Mouse (Mus musculus) ES-E14 (cell line): ENCODE results near the gene Ak7. TPM values are rescaled to one million over a fixed set of nuclear protein-coding genes. Genes with fewer than 3 reads are reported as not detected.

Experiments used
- DNase-seq: peaks from one replicate; pipeline ENCODE4 v3.0.0-alpha.2; 2013; ENCODE audit warnings: low read depth, low spot score
- H3K27ac ChIP-seq: 2 replicates; pipeline ENCODE4 v1.5.1; 2012; ENCODE audit warnings: low read depth, mild to moderate bottlenecking, low read length, moderate library complexity, mixed read lengths; ENCODE audit not compliant: poor library complexity, insufficient read depth, severe bottlenecking
- H3K36me3 ChIP-seq: 2 replicates; pipeline ENCODE4 v1.6.1; 2012; ENCODE audit warnings: mild to moderate bottlenecking, low read length, moderate library complexity, mixed read lengths; ENCODE audit not compliant: control insufficient read depth, poor library complexity, insufficient read depth, severe bottlenecking
- H3K4me1 ChIP-seq, 2 experiments: fragments of 150-350 bp in 1 of 2; sonication (generic) in 1 of 2; 2 replicates each; pipeline ENCODE4 v1.6.1; 2012; ENCODE audit warnings: low read length in 2 of 2, mild to moderate bottlenecking in 1 of 2, mixed read lengths in 1 of 2; ENCODE audit not compliant: control insufficient read depth in 2 of 2, insufficient read depth in 2 of 2, poor library complexity in 1 of 2
- H3K4me3 ChIP-seq, 2 experiments: fragments of 150-350 bp in 1 of 2; sonication (generic) in 1 of 2; 2 replicates each; pipeline ENCODE4 v1.5.1; 2012; ENCODE audit warnings: low read length in 2 of 2, low read depth in 1 of 2, mild to moderate bottlenecking in 1 of 2, mixed read lengths in 1 of 2; ENCODE audit not compliant: insufficient read depth in 1 of 2, poor library complexity in 1 of 2, severe bottlenecking in 1 of 2
- H3K9ac ChIP-seq: 2 replicates; pipeline ENCODE4 v1.6.1; 2012; ENCODE audit warnings: low read depth, mild to moderate bottlenecking, low read length, mixed read lengths; ENCODE audit not compliant: poor library complexity, insufficient read depth, severe bottlenecking
- H3K9me3 ChIP-seq: fragments of 150-350 bp; sonication (generic); 2 replicates; pipeline ENCODE4 v1.6.1; 2012; ENCODE audit warnings: low read depth, mild to moderate bottlenecking, low read length; ENCODE audit not compliant: control insufficient read depth, insufficient read depth
- CHD2 ChIP-seq: IDR thresholded peaks from 2 replicates; pipeline ENCODE4 v1.6.1; 2014; ENCODE audit warnings: mild to moderate bottlenecking, low read depth, low read length, inconsistent platforms
- HCFC1 ChIP-seq: IDR thresholded peaks from 2 replicates; pipeline ENCODE4 v1.6.1; 2012; ENCODE audit warnings: low read length, inconsistent platforms, borderline replicate concordance; ENCODE audit not compliant: insufficient read depth
- MAFK ChIP-seq: IDR thresholded peaks from 2 replicates; pipeline ENCODE4 v1.6.1; 2014; ENCODE audit warnings: mild to moderate bottlenecking, low read depth, low read length, inconsistent platforms; ENCODE audit not compliant: insufficient read depth
- ZC3H11A ChIP-seq: IDR thresholded peaks from 2 replicates; pipeline ENCODE4 v1.6.1; 2012; ENCODE audit warnings: low read depth, mild to moderate bottlenecking, inconsistent platforms, low read length, borderline replicate concordance
- ZNF384 ChIP-seq: IDR thresholded peaks from 2 replicates; pipeline ENCODE4 v1.6.1; 2012; ENCODE audit warnings: low read depth, low read length, inconsistent platforms
- in situ Hi-C, 2 experiments: fragments of 600-800 bp; cut with MboI; formaldehyde crosslinking; loops; one replicate each; pipeline ENCODE4 v1.15.1; 2025; ENCODE audit warnings: low sequenced_read_pairs in 2 of 2, inconsistent platforms in 1 of 2; ENCODE audit not compliant: unreplicated experiment in 2 of 2
- total RNA-seq: library from RNA; depleted of rRNA; stranded (reverse); fragments of 300-350 nt; gene quantifications from 2 replicates; pipeline ENCODE4 v1.2.3, GENCODE M21; 2012

The Ak7 gene
- total RNA-seq, 1 experiment, result 6.5 TPM

DNA sequence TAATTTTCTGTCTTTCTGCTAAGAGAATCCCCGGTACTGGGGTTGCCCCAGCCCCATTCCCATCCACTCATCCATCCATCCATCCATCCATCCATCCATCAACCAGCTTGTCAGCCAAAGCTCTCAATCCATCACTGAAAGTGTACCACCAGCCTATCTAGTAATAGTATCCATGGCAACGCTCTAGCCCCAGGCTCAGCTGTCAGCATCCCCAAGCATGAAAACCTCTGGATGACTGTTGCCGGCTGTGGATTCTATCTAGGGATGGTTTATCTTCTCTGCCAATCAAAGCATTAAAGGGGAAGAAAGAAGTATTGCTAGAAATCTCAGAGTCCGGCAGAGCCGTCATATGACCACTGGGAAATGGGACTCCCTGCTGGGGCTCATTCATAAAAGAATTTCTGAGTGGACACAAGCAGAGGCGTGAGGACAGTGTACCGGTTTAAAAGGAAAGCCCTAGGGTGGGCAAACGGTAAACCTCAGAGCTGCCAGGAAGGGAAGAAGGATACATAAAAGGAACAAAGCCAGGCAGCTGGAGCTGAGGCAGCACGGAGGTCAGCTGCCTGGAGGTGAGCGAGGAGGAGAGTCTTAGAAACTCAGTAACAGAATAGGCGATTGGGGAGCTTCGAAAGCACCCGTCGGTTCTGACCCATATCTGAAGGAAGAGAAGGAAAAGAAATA lies 15.8 kb downstream of the Ak7 start:
- Histone ChIP-seq H3K9ac (no peak overlapping the region), H3K4me3 (no peak overlapping the region), H3K9me3 (no peaks in the 10 kb centered on the region), H3K36me3 (no peaks in the 10 kb centered on the region), H3K4me1 (peaks cover 0 to 2% of the 10 kb centered on the region in 2 experiments; a peak in 2 of 4 replicates), H3K27ac (no peak overlapping the region)
- DNase-seq, result no peak
- in situ Hi-C loops, result no loop called here
- no peak for TF ChIP-seq ZNF384
- no peak for TF ChIP-seq HCFC1
- no peak for TF ChIP-seq ZC3H11A
- TF ChIP-seq MAFK, result no peak
- TF ChIP-seq CHD2, result no peak

DNA sequence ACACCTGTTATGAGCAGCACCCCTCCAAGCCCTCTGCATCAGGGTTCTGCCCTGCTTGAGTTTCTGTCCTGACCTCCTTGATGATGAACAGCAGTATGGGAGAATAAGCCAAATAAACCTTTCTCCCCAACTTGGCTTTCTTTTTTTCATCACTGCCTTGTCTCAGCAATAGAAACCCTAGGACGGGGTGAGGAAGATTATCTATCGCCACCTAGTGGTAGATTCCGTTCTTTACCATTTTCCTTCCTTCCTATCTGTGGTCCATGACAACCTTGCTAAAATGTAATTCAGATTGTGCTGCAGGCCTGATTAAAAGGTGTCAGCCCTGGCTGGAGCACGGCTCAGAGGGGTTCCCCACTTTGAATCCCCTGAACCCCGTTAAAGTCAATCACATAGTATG lies 16.9 kb downstream of the Ak7 start:
- Histone ChIP-seq H3K36me3 (no peaks in the 10 kb centered on the region), H3K4me1 (peaks cover 0 to 2% of the 10 kb centered on the region in 2 experiments; a peak in 2 of 4 replicates), H3K9me3 (no peaks in the 10 kb centered on the region), H3K9ac (no peak overlapping the region), H3K4me3 (no peak overlapping the region), H3K27ac (no peak overlapping the region)
- TF ChIP-seq HCFC1 (no peak), CHD2 (no peak), ZC3H11A (no peak; the same call in 1 of the 2 replicates), ZNF384 (peak; percentile 52; the same call in 1 of the 2 replicates)
- DNase-seq, result no peak
- in situ Hi-C loops, result no loop called here

DNA sequence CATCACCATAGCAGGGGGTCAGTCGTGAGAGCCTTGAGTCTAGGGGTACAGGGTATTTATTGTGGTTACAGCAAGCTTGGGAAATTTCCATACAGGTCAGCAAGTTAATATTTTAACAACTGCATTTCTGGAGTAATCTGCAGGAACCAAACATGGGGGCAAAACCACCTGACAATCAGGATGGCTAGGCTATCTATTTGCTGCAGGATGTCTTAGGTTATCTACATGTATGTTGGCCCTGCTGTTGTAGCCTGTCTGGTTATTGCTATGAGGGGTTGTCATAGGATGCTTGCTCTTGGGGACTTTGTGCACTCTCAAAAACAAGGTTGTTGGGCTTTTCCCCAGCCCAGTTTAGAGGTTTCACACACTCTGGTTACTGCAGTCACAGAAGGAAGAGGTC lies 18.8 kb downstream of the Ak7 start:
- H3K9me3 ChIP-seq, result no peaks in the 10 kb centered on the region
- no peak overlapping the region for H3K27ac ChIP-seq
- no peak overlapping the region for H3K4me3 ChIP-seq
- no peak for DNase-seq
- H3K36me3 ChIP-seq, result no peaks in the 10 kb centered on the region
- H3K9ac ChIP-seq, result no peak overlapping the region
- in situ Hi-C loops, result no loop called here
- H3K4me1 ChIP-seq, result no peaks in the 10 kb centered on the region; a peak in 1 of 4 replicates
- TF ChIP-seq ZNF384 (no peak), HCFC1 (no peak), CHD2 (no peak), MAFK (no peak), ZC3H11A (no peak)

DNA sequence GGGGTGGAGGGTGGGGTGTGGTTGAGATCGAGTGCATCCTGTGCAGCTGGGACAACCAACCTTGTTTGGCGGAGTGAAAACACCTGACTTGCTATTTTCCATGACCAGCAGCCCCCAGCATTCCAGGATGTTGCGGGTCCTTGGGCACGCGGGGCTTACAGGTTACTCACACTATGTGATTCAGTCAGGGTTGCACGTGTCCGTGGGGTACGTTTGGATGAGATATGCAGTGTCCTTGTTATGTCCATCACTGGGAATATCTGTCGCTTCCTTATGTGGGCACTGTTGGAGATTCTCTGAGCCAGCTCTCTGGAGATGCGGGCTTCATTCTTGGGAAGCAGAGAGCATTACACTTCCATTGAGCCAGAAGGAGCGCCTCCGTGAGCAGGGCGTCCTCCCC lies 20.0 kb downstream of the Ak7 start:
- DNase-seq, result no peak
- Histone ChIP-seq H3K36me3 (no peaks in the 10 kb centered on the region), H3K9me3 (no peaks in the 10 kb centered on the region), H3K4me3 (no peak overlapping the region), H3K27ac (no peak overlapping the region), H3K4me1 (peaks cover 0 to under 1% of the 10 kb centered on the region in 2 experiments; a peak in 1 of 4 replicates), H3K9ac (no peak overlapping the region)
- TF ChIP-seq CHD2 (no peak), MAFK (no peak), ZNF384 (no peak), ZC3H11A (no peak), HCFC1 (no peak)
- in situ Hi-C loops, result no loop called here
